Mouse (Mus musculus): ENCODE data around the gene Zbtb16. TPM values are rescaled to one million over a fixed set of nuclear protein-coding genes. Genes with fewer than 3 reads are reported as not detected.

Gene Zbtb16
- polyA plus RNA-seq, 1 experiment from 2014 or later, result 6.1 TPM

DNA sequence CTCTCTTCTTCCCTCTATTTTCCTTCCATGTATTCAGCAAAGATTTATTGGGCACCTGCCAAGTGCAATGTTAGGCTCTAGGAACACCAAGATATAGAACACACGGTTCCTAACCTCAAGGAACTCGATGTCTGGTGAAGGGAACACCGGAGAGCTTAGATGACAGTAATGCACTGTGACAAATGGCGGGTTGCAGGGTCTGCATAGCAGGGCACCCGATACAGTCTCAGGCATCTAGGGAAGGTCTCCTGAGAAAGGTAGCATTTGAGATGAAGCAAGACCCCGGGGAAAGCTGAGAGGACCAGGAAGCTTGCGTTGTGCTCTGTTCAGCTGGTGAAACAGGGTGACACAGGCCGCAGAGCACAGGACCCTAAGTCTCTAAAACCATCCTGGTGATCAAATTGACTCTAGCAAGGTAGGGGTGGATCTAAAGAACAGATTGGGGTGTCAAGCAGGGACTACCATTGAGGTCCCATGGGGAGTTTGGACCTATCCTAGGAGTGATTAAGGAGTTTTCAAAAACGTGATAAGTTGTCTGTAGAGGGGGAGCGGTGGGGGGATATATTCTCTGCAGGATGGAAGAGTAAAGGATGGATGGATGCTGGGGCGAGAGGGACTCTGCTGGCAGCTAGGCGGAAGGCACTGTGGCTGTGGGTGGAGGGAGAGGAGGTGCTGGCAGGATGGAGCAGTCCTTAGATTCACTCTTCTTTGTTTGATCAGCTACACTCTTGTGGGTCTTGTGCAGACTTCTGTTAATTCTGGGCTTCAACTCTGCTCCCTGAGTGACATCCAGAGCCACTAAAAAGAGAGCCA lies 187.5 kb downstream of the Zbtb16 start:
- no peaks in the 10 kb centered on the region for H3K36me3 ChIP-seq (ENCODE audit: control insufficient read depth, insufficient read depth)
- 39% methylated on average over 12 of the region's 12 CpGs for WGBS
- ATAC-seq, result no peak
- H3K4me1 ChIP-seq (replicated peaks; ENCODE audit: control insufficient read depth, insufficient read depth, low read length), result peaks cover 27% of the 10 kb centered on the region
- no peak overlapping the region for H3K4me3 ChIP-seq (replicated peaks; ENCODE audit: low read length)
- H3K9ac ChIP-seq (replicated peaks; ENCODE audit: low read depth, low read length), result no peak overlapping the region
- peaks cover 7% of the 10 kb centered on the region for H3K9me3 ChIP-seq (ENCODE audit: control insufficient read depth, low read length)
- peaks cover 11% of the 10 kb centered on the region for H3K27me3 ChIP-seq (replicated peaks; ENCODE audit: control insufficient read depth, insufficient read depth, low read length)
- no peak overlapping the region for H3K27ac ChIP-seq (ENCODE audit: low read length)
- no peak overlapping the region for H3K4me2 ChIP-seq (ENCODE audit: low read length)

DNA sequence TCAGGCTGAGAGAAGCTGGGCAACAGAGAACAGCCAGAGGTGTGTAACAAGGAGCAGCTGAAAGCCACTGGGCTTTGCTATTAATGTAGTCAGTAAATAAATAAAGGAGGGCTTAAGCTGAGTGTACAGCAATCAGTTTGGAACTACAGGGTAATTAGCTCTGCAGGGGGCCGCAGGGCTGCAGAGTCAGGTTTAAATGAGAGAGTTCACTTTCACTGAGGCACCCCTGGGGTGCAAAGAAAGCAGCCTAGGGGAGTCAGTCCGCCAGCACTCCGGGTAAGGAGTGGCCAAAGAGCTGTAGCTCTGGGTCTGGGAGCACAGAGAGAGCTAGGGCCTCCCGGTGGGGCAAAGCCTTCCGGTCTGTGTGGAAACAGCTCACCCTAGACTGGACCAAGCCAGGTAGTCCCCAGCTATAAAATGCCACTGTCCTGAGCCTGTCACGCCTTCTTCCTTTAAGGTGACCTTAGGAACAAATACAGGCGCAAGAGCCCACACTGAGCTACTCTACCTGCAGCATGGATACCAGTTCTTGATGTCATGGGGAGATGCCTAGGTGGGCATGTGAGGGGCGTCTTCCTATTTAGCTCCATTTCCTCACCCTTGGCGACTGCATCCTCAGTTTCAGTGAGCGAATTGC lies 188.3 kb downstream of the Zbtb16 start:
- H3K4me1 ChIP-seq (replicated peaks; ENCODE audit: control insufficient read depth, insufficient read depth, low read length), result peaks cover 27% of the 10 kb centered on the region
- 18% methylated on average over 10 of the region's 10 CpGs for WGBS
- H3K4me3 ChIP-seq (replicated peaks; ENCODE audit: low read length), result no peak overlapping the region
- no peak overlapping the region for H3K27ac ChIP-seq (ENCODE audit: low read length)
- H3K9me3 ChIP-seq (ENCODE audit: control insufficient read depth, low read length), result peaks cover 7% of the 10 kb centered on the region
- no peaks in the 10 kb centered on the region for H3K36me3 ChIP-seq (ENCODE audit: control insufficient read depth, insufficient read depth)
- no peak overlapping the region for H3K9ac ChIP-seq (replicated peaks; ENCODE audit: low read depth, low read length)
- H3K27me3 ChIP-seq (replicated peaks; ENCODE audit: control insufficient read depth, insufficient read depth, low read length), result peaks cover 10% of the 10 kb centered on the region
- no peak for ATAC-seq
- H3K4me2 ChIP-seq (ENCODE audit: low read length), result no peak overlapping the region

DNA sequence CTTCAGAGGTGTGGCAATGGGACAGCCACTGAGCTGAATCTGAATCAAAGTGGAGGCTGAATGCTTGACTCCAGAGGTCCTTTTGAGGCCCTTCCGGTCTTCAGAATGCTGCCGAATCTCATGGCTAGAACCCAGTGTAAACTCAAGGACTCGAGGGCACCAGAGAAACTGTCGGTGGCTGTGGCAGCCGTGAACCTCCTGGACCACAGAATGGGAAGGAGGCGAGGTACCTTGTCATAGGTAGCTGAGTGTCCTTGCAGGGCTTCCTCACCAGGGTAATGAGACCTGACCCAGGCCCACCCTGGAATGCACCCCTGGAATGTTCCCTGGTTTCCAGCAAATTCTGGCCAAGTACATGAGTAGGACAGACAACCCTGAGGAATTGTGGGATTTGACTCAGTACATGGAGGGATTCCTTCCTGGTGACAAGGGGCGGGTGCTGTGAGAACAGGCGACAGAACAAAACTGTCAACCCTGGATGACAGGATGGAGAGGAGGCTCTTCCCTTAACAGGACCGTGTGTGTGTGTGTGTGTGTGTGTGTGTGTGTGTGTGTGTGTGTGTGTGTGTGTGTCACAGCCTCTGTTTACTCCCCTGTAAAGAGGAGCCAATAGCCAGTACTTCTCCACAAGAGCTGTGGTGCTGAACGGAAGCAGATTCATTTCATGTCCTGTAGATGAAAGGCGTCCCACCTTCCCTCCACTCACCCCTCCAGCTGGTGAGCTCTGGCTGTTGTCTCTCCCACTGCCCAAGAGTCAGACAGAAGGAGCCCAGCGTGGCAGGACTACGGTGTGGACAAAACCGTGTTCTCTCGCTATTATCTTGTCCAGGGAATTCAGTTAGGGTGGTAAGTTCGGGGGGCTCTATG lies 189.0 kb downstream of the Zbtb16 start:
- peaks cover 27% of the 10 kb centered on the region for H3K4me1 ChIP-seq (replicated peaks; ENCODE audit: control insufficient read depth, insufficient read depth, low read length)
- no peak overlapping the region for H3K4me2 ChIP-seq (ENCODE audit: low read length)
- 42% methylated on average over 16 of the region's 16 CpGs for WGBS
- no peak overlapping the region for H3K4me3 ChIP-seq (replicated peaks; ENCODE audit: low read length)
- H3K27ac ChIP-seq (ENCODE audit: low read length), result no peak overlapping the region
- peaks cover 7% of the 10 kb centered on the region for H3K9me3 ChIP-seq (ENCODE audit: control insufficient read depth, low read length)
- H3K36me3 ChIP-seq (ENCODE audit: control insufficient read depth, insufficient read depth), result no peaks in the 10 kb centered on the region
- H3K27me3 ChIP-seq (replicated peaks; ENCODE audit: control insufficient read depth, insufficient read depth, low read length), result peaks cover 10% of the 10 kb centered on the region
- ATAC-seq, result no peak
- no peak overlapping the region for H3K9ac ChIP-seq (replicated peaks; ENCODE audit: low read depth, low read length)

DNA sequence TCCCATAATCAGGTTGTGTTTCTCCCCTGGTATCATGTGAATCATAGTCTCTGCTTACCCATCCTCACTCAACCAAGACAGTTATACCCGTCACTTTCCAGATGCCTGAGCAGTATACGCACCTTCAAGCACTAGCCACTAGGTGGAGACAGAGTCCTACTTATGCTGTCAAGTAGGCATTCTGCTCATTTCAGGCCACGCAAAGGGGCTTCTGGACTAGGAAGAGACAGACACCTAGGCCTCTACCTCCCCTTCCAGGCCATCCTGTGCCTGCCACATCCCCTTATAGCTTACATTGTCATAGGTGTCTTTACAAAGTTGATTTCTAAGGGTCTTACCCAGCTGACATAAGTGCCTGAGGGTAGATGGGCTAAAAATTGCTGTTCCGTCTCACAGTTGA lies 189.8 kb downstream of the Zbtb16 start:
- Histone ChIP-seq H3K4me3 (replicated peaks; ENCODE audit: low read length) (no peak overlapping the region), H3K36me3 (ENCODE audit: control insufficient read depth, insufficient read depth) (no peaks in the 10 kb centered on the region), H3K9me3 (ENCODE audit: control insufficient read depth, low read length) (peaks cover 7% of the 10 kb centered on the region), H3K9ac (replicated peaks; ENCODE audit: low read depth, low read length) (no peak overlapping the region), H3K27ac (ENCODE audit: low read length) (no peak overlapping the region), H3K4me2 (ENCODE audit: low read length) (no peak overlapping the region), H3K27me3 (replicated peaks; ENCODE audit: control insufficient read depth, insufficient read depth, low read length) (peaks cover 17% of the 10 kb centered on the region), H3K4me1 (replicated peaks; ENCODE audit: control insufficient read depth, insufficient read depth, low read length) (peaks cover 27% of the 10 kb centered on the region)
- WGBS, result 23% methylated on average over 4 of the region's 4 CpGs
- ATAC-seq, result peak; percentile 60

DNA sequence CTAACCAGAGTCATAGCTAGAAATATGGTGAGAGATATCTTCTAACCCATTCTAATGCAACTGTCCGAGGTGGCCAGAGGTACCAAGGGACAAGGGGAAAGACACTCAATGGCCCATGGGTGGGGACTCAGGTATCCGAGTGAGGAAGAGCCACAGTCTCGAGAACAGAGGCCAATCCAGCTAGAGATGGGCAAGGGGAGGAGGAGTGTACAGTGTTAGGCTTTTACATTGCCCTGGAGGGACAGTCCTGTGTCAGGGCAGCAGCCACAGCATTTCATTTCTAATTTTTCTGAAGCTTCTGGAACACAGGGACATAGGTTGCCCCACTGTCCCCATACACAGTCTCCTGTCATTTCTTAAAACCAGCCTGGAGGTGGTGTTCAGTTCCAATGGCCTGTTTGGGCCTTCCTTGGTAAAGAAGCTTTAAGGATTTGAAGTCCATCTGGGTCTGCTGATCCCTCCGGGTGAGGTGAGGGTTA lies 190.3 kb downstream of the Zbtb16 start:
- H3K4me2 ChIP-seq (ENCODE audit: low read length), result no peak overlapping the region
- no peak for ATAC-seq
- no peak overlapping the region for H3K4me3 ChIP-seq (replicated peaks; ENCODE audit: low read length)
- H3K27ac ChIP-seq (ENCODE audit: low read length), result no peak overlapping the region
- H3K4me1 ChIP-seq (replicated peaks; ENCODE audit: control insufficient read depth, insufficient read depth, low read length), result peaks cover 27% of the 10 kb centered on the region
- WGBS, result 58% methylated on average over 4 of the region's 4 CpGs
- no peak overlapping the region for H3K9ac ChIP-seq (replicated peaks; ENCODE audit: low read depth, low read length)
- H3K27me3 ChIP-seq (replicated peaks; ENCODE audit: control insufficient read depth, insufficient read depth, low read length), result peaks cover 16% of the 10 kb centered on the region
- H3K36me3 ChIP-seq (ENCODE audit: control insufficient read depth, insufficient read depth), result no peaks in the 10 kb centered on the region
- peaks cover 7% of the 10 kb centered on the region for H3K9me3 ChIP-seq (ENCODE audit: control insufficient read depth, low read length)

DNA sequence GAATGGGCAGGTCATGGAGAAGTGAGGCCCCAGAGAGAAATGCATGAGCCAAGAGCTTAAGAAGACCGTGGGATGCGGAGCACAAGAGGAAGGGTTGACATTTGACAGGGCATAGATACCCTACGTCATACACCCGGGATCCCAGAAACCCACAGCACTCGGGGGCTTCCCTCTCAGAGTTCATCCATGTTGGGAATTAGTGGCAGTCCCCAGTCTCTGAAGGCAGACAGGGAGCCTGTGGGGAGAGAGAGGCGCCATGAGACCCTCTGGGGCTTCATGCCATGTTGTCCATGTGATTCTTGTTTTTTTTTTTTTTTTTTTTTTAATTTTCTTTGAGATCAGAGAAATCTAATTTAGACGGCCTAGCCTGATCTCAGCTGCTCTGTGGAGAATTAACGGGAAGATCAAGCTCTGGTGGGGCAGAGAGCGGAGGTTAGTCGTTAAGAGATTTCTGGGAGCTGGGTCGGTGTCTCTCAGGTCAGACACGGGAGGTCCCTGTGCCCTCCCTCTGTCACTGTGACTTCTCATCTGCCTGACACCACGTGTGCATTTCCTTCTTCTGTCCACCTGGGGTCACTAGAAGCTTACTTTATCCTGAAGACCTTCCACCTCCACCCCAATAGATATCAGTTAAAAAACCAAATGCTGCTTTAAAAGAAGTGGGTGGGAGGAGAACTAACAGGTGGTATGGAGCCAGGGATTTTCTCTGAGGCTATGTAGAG lies 190.9 kb downstream of the Zbtb16 start:
- Histone ChIP-seq H3K4me3 (replicated peaks; ENCODE audit: low read length) (no peak overlapping the region), H3K9ac (replicated peaks; ENCODE audit: low read depth, low read length) (no peak overlapping the region), H3K9me3 (ENCODE audit: control insufficient read depth, low read length) (peaks cover 7% of the 10 kb centered on the region), H3K4me1 (replicated peaks; ENCODE audit: control insufficient read depth, insufficient read depth, low read length) (peaks cover 27% of the 10 kb centered on the region), H3K36me3 (ENCODE audit: control insufficient read depth, insufficient read depth) (no peaks in the 10 kb centered on the region), H3K27me3 (replicated peaks; ENCODE audit: control insufficient read depth, insufficient read depth, low read length) (peaks cover 13% of the 10 kb centered on the region), H3K27ac (ENCODE audit: low read length) (no peak overlapping the region), H3K4me2 (ENCODE audit: low read length) (no peak overlapping the region)
- no peak for ATAC-seq
- WGBS, result 56% methylated on average over 13 of the region's 13 CpGs

DNA sequence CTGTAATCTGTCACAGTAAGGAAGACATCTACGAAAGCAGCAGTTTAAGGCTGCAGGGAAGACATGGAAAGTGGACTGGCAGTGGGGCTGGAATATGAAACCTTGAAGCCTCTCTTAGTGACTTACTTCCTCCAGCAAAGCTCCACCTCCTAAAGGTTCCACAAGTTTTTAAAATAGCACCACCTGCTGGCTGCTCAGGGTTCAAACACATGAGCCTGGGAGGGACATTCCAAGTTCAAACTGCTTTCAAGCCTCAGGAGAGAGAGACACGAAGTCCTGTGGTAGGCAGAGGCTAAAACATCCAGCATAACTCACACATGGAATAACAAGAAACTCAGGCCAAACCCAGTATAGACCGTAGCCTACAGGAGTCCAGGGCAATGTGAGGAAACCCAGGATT lies 191.6 kb downstream of the Zbtb16 start:
- ATAC-seq, result no peak
- Histone ChIP-seq H3K4me2 (ENCODE audit: low read length) (no peak overlapping the region), H3K27me3 (replicated peaks; ENCODE audit: control insufficient read depth, insufficient read depth, low read length) (peaks cover 15% of the 10 kb centered on the region), H3K4me3 (replicated peaks; ENCODE audit: low read length) (no peak overlapping the region), H3K9ac (replicated peaks; ENCODE audit: low read depth, low read length) (no peak overlapping the region), H3K27ac (ENCODE audit: low read length) (no peak overlapping the region), H3K9me3 (ENCODE audit: control insufficient read depth, low read length) (peaks cover 7% of the 10 kb centered on the region), H3K36me3 (ENCODE audit: control insufficient read depth, insufficient read depth) (no peaks in the 10 kb centered on the region), H3K4me1 (replicated peaks; ENCODE audit: control insufficient read depth, insufficient read depth, low read length) (peaks cover 23% of the 10 kb centered on the region)
- WGBS, result 82% methylated on average over 3 of the region's 3 CpGs

DNA sequence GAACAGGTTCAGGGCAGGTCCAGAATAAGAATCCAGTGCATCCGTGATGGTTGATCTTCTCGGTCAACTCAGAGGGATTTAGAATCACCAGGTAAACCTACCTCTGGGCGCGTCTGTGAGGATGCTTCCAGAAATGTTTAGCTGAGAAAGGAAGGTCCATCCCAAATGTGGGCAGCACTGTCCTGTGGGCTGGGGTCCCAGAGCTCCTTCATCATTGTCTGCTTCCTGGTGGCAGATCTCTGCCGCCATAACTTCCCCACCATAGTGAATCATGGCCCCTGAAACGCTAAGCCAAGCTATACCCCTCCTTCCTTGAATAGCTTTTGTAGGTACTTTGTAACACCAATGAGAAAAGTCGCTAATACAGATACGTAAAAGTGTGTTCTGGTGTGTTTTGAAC lies 194.4 kb downstream of the Zbtb16 start:
- Histone ChIP-seq H3K27ac (ENCODE audit: low read length) (no peak overlapping the region), H3K9ac (replicated peaks; ENCODE audit: low read depth, low read length) (no peak overlapping the region), H3K9me3 (ENCODE audit: control insufficient read depth, low read length) (peaks cover 7% of the 10 kb centered on the region), H3K4me1 (replicated peaks; ENCODE audit: control insufficient read depth, insufficient read depth, low read length) (peaks cover 10% of the 10 kb centered on the region), H3K36me3 (ENCODE audit: control insufficient read depth, insufficient read depth) (no peaks in the 10 kb centered on the region), H3K4me2 (ENCODE audit: low read length) (no peak overlapping the region), H3K27me3 (replicated peaks; ENCODE audit: control insufficient read depth, insufficient read depth, low read length) (peaks cover 13% of the 10 kb centered on the region), H3K4me3 (replicated peaks; ENCODE audit: low read length) (no peak overlapping the region)
- WGBS, result 93% methylated on average over 8 of the region's 8 CpGs
- no peak for ATAC-seq
